Mouse (Mus musculus): ENCODE results near the gene Cs. TPM values are rescaled to one million over a fixed set of nuclear protein-coding genes. Genes with fewer than 3 reads are reported as not detected.
A peak's percentile ranks its signal among the peaks of the same experiment; 100 is the strongest.

Cs gene
- polyA plus RNA-seq, 1 experiment from 2014 or later = 167 TPM

DNA sequence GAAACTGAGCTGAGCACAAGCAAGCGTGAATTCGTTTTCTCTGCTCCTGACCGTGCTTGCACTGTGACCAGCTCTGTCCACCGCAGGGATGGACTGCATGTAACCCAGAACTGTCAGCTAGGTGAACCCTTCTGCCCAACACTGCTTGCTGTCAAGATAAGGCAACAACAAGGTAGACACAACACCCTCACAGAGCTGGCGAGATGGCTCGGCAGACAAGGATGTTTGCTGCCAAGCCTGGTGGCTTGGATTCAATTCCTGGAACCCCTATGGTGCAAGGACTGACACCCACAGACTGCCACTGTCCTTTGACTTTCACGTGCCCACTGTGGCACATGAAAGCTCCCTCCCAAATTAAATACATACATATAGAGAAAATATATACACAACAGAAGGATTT, 66.4 kb downstream of the Cs start:
- no peak for TF ChIP-seq CTCF (IDR thresholded peaks at IDR 0.05; ENCODE audit: low read depth)
- ATAC-seq (replicated peaks; ENCODE audit: low FRiP score, low read depth) (no peak), DNase-seq (ENCODE audit: low spot score) (no peak)
- WGBS = 85% methylated on average over 7 of the region's 7 CpGs
- H3K4me1 ChIP-seq (replicated peaks; ENCODE audit: insufficient read depth, low read length) = 0 out of 2 replicates have a peak, but pooled peaks cover 4% of the 10 kb centered on the region
- H3K4me2 ChIP-seq (ENCODE audit: low read length) = no peak overlapping the region
- no peak overlapping the region for H3K9ac ChIP-seq (ENCODE audit: low read depth, low read length)
- no peaks in the 10 kb centered on the region for H3K9me3 ChIP-seq (replicated peaks; ENCODE audit: low read length)
- H3K27me3 ChIP-seq (ENCODE audit: insufficient read depth, low read length) = no peaks in the 10 kb centered on the region
- no peak overlapping the region for H3K27ac ChIP-seq
- peaks cover 4% of the 10 kb centered on the region; the same call in 1 of the 2 replicates for H3K36me3 ChIP-seq (ENCODE audit: insufficient read depth, low read length)
- H3K4me3 ChIP-seq (replicated peaks; ENCODE audit: low read depth, low read length) = no peak overlapping the region

DNA sequence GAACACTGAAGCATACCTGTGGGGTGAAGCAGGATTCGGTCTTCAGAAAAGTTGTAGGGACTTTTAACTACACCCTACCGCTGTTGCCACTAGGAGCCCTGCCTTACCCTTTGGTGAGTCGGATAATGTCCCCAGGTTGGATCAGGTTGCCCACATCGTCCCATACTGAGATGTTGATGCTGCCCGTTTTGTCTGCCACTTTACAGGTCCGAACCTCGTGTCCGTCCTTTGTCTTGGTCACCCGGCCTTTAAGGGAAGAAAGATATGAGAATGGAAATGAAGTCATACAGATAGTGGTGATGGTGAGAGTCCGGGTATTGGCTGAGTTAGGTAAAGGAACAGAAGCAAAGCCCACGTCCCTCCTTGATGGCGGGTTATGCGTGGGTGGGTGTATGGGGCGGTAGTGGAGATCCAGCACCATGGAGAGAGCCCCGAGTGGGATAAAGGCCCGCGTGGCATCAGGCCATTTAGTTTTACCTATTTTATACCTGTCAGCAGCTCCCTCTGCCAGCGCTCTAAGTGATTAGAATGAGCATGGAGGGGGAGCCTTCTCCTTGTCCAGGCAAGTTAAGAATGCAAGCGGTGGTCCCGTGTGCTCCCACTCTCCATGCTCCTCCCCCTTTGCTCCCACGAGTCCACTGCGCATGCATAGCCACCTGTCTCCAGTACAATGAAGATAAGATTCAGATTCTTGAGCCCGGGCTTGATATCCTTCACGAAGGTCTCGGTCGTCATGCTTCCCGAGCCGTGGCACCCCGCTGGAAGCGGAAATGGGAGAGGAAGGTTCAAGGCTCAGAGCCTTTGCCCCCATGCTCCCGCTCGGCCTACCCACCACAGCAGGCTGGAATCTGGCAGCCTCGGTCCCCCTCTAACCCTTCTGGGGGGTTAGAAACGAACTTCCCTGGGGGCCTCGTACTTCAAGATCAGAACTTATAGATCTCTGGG, 71.3 kb downstream of the Cs start:
- no peak for TF ChIP-seq CTCF (IDR thresholded peaks at IDR 0.05; ENCODE audit: low read depth)
- ATAC-seq (replicated peaks; ENCODE audit: low FRiP score, low read depth) (no peak), DNase-seq (ENCODE audit: low spot score) (peak; percentile 47)
- Histone ChIP-seq H3K9ac (ENCODE audit: low read depth, low read length) (peak overlapping the region; percentile 73), H3K4me3 (replicated peaks; ENCODE audit: low read depth, low read length) (peak overlapping the region; percentile 66), H3K27me3 (ENCODE audit: insufficient read depth, low read length) (no peaks in the 10 kb centered on the region), H3K4me2 (ENCODE audit: low read length) (peak overlapping the region; percentile 96), H3K27ac (peak overlapping the region; percentile 77), H3K4me1 (replicated peaks; ENCODE audit: insufficient read depth, low read length) (peaks cover 15% of the 10 kb centered on the region), H3K36me3 (ENCODE audit: insufficient read depth, low read length) (peaks cover 4% of the 10 kb centered on the region; the same call in 1 of the 2 replicates), H3K9me3 (replicated peaks; ENCODE audit: low read length) (no peaks in the 10 kb centered on the region)
- 15% methylated on average over 35 of the region's 35 CpGs for WGBS

DNA sequence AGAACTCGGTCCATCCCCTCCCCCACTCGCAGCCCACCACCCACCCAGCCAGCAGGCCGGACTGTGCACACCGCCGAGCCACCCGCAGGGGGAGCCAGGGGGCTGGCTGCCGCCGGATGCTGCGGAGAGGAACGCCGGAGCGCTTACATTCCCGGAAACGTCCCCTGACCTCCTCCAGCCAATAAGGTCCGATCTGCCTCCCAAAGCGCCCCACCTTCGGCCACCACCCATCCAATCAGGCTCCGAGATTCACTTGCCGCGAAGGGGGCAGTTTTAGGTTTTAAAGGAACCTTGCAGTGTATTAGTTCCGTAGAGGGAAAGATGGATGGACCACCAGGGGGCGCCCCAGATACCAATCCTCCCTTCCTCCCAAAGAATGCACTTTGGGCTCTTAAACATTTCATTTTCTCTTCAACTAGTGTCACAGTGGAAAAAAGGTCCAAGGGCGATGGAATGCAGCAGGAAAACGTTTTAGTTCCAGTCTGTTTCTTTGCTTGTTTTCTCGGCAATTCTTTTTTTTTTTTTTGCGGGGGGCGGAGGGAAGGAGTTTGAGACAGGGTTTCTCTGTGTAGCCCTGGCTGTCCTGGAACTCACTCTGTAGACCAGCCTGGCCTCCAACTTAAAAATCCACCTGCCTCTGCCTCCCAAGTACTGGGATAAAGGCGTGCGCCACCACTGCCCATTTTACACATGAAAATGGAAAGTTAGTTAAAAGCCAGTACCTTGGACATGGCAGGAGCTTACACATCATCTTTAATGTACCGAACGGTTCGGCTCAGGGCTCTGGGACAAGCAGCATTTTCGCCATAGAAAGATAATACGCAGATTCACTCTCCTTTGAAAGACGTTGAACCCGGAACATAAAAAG, 72.4 kb downstream of the Cs start:
- peak overlapping the region; percentile 73 for H3K9ac ChIP-seq (ENCODE audit: low read depth, low read length)
- no peaks in the 10 kb centered on the region for H3K27me3 ChIP-seq (ENCODE audit: insufficient read depth, low read length)
- peak; percentile 100 for DNase-seq (ENCODE audit: low spot score)
- peak; percentile 92 for TF ChIP-seq CTCF (IDR thresholded peaks at IDR 0.05; ENCODE audit: low read depth)
- peaks cover 15% of the 10 kb centered on the region for H3K4me1 ChIP-seq (replicated peaks; ENCODE audit: insufficient read depth, low read length)
- peaks cover 4% of the 10 kb centered on the region; the same call in 1 of the 2 replicates for H3K36me3 ChIP-seq (ENCODE audit: insufficient read depth, low read length)
- WGBS = 5% methylated on average over 35 of the region's 36 CpGs
- H3K4me3 ChIP-seq (replicated peaks; ENCODE audit: low read depth, low read length) = peak overlapping the region; percentile 80
- peak overlapping the region; percentile 95 for H3K27ac ChIP-seq
- peak overlapping the region; percentile 96 for H3K4me2 ChIP-seq (ENCODE audit: low read length)
- no peaks in the 10 kb centered on the region for H3K9me3 ChIP-seq (replicated peaks; ENCODE audit: low read length)
- peak; percentile 88 for ATAC-seq (replicated peaks; ENCODE audit: low FRiP score, low read depth)

DNA sequence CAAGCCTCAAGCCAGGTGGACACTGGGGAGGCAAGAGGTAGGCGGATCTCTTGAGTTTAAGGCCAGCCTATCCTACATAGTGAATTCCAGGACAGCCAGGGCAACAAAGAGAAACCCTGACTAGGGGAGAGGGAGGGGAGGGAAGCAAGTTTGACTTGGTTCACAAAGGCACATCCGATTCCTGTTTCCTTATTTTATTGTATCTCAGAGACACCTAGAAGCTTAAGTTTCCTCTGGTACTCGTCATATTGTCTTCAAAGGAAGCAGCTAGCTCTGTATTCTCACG, 73.0 kb downstream of the Cs start:
- Histone ChIP-seq H3K27me3 (ENCODE audit: insufficient read depth, low read length) (no peaks in the 10 kb centered on the region), H3K4me1 (replicated peaks; ENCODE audit: insufficient read depth, low read length) (peaks cover 15% of the 10 kb centered on the region), H3K4me2 (ENCODE audit: low read length) (peak overlapping the region; percentile 86), H3K27ac (peak overlapping the region; percentile 95), H3K9me3 (replicated peaks; ENCODE audit: low read length) (no peaks in the 10 kb centered on the region), H3K9ac (ENCODE audit: low read depth, low read length) (peak overlapping the region; percentile 43; the same call in 1 of the 2 replicates), H3K4me3 (replicated peaks; ENCODE audit: low read depth, low read length) (peak overlapping the region; percentile 80), H3K36me3 (ENCODE audit: insufficient read depth, low read length) (peaks cover 7% of the 10 kb centered on the region)
- ATAC-seq (replicated peaks; ENCODE audit: low FRiP score, low read depth) (no peak), DNase-seq (ENCODE audit: low spot score) (peak; percentile 54)
- TF ChIP-seq CTCF (IDR thresholded peaks at IDR 0.05; ENCODE audit: low read depth) = no peak
- WGBS = 12% methylated on average over 4 of the region's 4 CpGs

DNA sequence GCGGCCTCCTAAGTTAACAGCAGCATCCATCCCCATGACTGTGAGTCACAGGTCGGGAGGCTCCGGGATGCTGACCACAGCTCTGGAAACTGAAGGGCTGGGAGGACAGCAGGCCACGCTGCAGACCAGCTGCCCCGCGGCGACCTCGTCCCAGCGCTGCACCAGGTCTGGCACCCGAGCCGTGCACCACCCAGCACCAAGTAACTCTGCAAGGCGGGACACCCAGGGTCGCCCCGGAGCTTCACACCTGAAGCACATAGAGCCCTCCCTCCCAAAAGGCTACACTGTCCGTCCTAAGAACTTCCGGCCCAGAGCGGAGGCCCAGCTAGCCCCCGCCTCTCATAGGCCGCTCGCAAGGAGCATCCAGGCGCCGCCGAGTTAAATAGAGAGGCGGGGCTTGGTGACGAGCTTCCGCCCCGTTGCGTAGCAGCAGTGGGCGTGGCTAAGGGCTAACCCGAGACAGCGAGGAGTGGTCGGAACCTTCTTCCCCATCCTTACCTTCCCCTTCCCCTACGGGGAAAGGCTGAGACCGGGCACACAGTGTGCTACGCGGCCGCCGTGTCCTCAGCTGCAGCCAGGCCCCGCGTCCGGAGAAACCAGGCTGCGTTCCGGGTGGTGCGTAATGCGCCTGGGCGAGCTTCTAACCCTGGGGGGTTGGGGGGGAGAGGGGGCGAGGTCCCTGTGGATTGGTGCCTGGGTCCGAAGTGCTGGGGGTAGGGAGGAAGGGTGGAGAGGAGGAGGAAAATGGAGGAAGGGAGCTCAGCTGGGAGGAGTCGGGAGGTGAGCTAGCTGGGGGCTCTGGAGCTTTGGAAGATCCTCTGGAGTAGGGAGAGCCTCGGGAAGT, 73.9 kb downstream of the Cs start, which contains the start of the genes Nabp2 and Rnf41:
Nabp2 (minus strand) TSS at position 282 of the 844 bp plus-strand sequence.
Rnf41 (plus strand) TSS at position 447 of the 844 bp plus-strand sequence.
- H3K27ac ChIP-seq = peak within 1 kb of the TSS; percentile 95
- H3K9me3 ChIP-seq (replicated peaks; ENCODE audit: low read length) = no peaks in the 10 kb centered on the region
- H3K4me3 ChIP-seq (replicated peaks; ENCODE audit: low read depth, low read length) = peak within 1 kb of the TSS; percentile 80
- peak; percentile 99 for DNase-seq (ENCODE audit: low spot score)
- H3K36me3 ChIP-seq (ENCODE audit: insufficient read depth, low read length) = peaks cover 12% of the 10 kb centered on the region; the same call in 1 of the 2 replicates
- peak; percentile 89 for ATAC-seq (replicated peaks; ENCODE audit: low FRiP score, low read depth)
- H3K9ac ChIP-seq (ENCODE audit: low read depth, low read length) = peak within 1 kb of the TSS; percentile 82
- peaks cover 15% of the 10 kb centered on the region for H3K4me1 ChIP-seq (replicated peaks; ENCODE audit: insufficient read depth, low read length)
- WGBS = under 1% methylated on average over 49 of the region's 50 CpGs
- no peak for TF ChIP-seq CTCF (IDR thresholded peaks at IDR 0.05; ENCODE audit: low read depth)
- peak within 1 kb of the TSS; percentile 86 for H3K4me2 ChIP-seq (ENCODE audit: low read length)
- no peaks in the 10 kb centered on the region for H3K27me3 ChIP-seq (ENCODE audit: insufficient read depth, low read length)
